Mouse (Mus musculus) stomach, postnatal 0 days (tissue): ENCODE results near the gene Wdr48. TPM values are rescaled to one million over a fixed set of nuclear protein-coding genes. Genes with fewer than 3 reads are reported as not detected.

Experiments used
- ATAC-seq: fragments of 200-750 bp; cut with Nextera tagmentation; 2 replicates; pipeline ENCODE4 v1.8.0; 2017; ENCODE audit not compliant: low FRiP score, low TSS enrichment
- DNase-seq: peaks from one replicate; pipeline ENCODE4 v3.0.0-alpha.2; 2016; ENCODE audit warnings: low spot score
- H3K27ac ChIP-seq: fragments of 300-500 bp; sonication (generic); replicated peaks from 2 replicates; pipeline ENCODE4 v1.5.1; 2014; ENCODE audit warnings: mild to moderate bottlenecking, control low read depth
- H3K27me3 ChIP-seq: fragments of 300-500 bp; sonication (generic); 2 replicates; pipeline ENCODE4 v1.6.1; 2014; ENCODE audit warnings: low read length; ENCODE audit not compliant: control insufficient read depth, insufficient read depth
- H3K36me3 ChIP-seq: fragments of 300-500 bp; sonication (generic); 2 replicates; pipeline ENCODE4 v1.6.1; 2014; ENCODE audit warnings: low read length, mixed read lengths; ENCODE audit not compliant: control insufficient read depth, insufficient read depth
- H3K4me1 ChIP-seq: fragments of 300-500 bp; sonication (generic); replicated peaks from 2 replicates; pipeline ENCODE4 v1.6.1; 2014; ENCODE audit warnings: antibody characterized with exemption; ENCODE audit not compliant: control insufficient read depth, insufficient read depth
- H3K4me2 ChIP-seq: fragments of 300-500 bp; sonication (generic); replicated peaks from 2 replicates; pipeline ENCODE4 v1.6.1; 2014; ENCODE audit warnings: low read depth, mild to moderate bottlenecking, control low read depth, moderate library complexity
- H3K4me3 ChIP-seq: fragments of 300-500 bp; sonication (generic); 2 replicates; pipeline ENCODE4 v1.5.1; 2014; ENCODE audit warnings: low read depth, low read length, control low read depth
- H3K9ac ChIP-seq: fragments of 300-500 bp; sonication (generic); 2 replicates; pipeline ENCODE4 v1.6.1; 2014; ENCODE audit warnings: mild to moderate bottlenecking, low read length, control low read depth, mixed read lengths
- H3K9me3 ChIP-seq: fragments of 300-500 bp; sonication (generic); 2 replicates; pipeline ENCODE4 v1.6.1; 2016; ENCODE audit warnings: low read length; ENCODE audit not compliant: control insufficient read depth
- CTCF ChIP-seq: IDR thresholded peaks from 2 replicates; pipeline ENCODE4 v1.5.1; 2016; ENCODE audit warnings: antibody characterized with exemption, low read depth, mild to moderate bottlenecking, moderate library complexity
- EP300 ChIP-seq: optimal IDR thresholded peaks from 2 replicates; pipeline ENCODE3; 2016; ENCODE audit warnings: antibody characterized with exemption
- WGBS: fragments of 180-500 bp; shearing (Covaris S2); extraction: QIAGEN DNeasy Blood & Tissue Kit; methylation state at CpG from one replicate; pipeline ENCODE4 v1.1.7; 2014; 5-methylcytosine and 5-hydroxymethylcytosine counted together
- polyA plus RNA-seq: library from polyadenylated mRNA; unstranded; fragments of >200 nt; fragmentation: Nextera tagmentation; extraction: Ambion mirVana; gene quantifications from 2 replicates; pipeline ENCODE4 v1.2.1, GENCODE M21; 2015

The Wdr48 gene
- polyA plus RNA-seq, 1 experiment from 2014 or later: 17.2 TPM

DNA sequence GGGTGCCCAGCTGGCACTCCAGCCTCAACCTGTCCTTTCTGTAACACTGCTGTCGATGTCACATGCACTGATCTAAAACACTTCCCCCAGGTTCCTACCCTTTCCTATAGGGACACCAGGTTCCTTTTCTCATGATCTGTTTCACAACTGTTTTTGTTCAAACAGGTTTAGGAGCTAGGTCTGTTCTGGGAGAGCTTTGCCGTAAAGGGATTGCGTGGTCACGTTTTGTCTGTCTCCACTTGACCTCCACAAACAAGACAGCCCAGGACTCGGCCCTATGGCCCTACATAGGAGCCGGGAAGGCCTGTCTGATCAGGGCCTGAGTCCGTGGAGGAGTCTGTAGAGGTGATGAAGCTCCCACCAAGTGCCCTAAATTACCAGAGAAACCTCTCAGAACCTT lies 75.1 kb downstream of the Wdr48 start:
- 73% methylated on average over 7 of the region's 7 CpGs for WGBS
- Histone ChIP-seq H3K36me3 (peaks cover 25% of the 10 kb centered on the region), H3K9ac (no peak overlapping the region), H3K27me3 (no peaks in the 10 kb centered on the region), H3K4me2 (no peak overlapping the region), H3K4me1 (0 out of 2 replicates have a peak, but pooled peaks cover 2% of the 10 kb centered on the region), H3K9me3 (no peaks in the 10 kb centered on the region), H3K4me3 (no peak overlapping the region), H3K27ac (peak overlapping the region; percentile 82)
- DNase-seq: no peak
- TF ChIP-seq CTCF (no peak), EP300 (no peak)
- 0 out of 2 replicates have a peak, but pooled peaks have one; percentile 3 for ATAC-seq

DNA sequence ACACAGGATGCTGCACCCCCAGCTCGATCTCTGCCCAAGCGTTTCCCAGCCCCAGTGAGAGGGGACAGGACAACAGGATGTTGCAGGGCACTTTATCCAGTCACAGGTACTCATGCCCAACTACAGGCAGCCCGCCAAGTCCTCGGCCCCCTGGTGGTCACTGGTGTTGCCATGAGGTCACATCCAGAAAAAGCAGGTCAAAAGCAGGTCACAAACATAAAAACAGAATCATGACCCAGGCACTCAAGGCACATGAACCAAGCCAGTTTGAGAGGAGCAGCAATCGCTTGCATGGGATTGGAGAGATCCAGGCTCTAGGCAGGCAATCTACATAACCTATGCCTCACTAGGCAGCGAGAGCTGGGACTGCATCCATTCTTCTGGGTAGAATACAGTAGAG lies 75.5 kb downstream of the Wdr48 start:
- peak; percentile 22 for ATAC-seq
- TF ChIP-seq EP300 (peak; percentile 2), CTCF (peak; percentile 71)

DNA sequence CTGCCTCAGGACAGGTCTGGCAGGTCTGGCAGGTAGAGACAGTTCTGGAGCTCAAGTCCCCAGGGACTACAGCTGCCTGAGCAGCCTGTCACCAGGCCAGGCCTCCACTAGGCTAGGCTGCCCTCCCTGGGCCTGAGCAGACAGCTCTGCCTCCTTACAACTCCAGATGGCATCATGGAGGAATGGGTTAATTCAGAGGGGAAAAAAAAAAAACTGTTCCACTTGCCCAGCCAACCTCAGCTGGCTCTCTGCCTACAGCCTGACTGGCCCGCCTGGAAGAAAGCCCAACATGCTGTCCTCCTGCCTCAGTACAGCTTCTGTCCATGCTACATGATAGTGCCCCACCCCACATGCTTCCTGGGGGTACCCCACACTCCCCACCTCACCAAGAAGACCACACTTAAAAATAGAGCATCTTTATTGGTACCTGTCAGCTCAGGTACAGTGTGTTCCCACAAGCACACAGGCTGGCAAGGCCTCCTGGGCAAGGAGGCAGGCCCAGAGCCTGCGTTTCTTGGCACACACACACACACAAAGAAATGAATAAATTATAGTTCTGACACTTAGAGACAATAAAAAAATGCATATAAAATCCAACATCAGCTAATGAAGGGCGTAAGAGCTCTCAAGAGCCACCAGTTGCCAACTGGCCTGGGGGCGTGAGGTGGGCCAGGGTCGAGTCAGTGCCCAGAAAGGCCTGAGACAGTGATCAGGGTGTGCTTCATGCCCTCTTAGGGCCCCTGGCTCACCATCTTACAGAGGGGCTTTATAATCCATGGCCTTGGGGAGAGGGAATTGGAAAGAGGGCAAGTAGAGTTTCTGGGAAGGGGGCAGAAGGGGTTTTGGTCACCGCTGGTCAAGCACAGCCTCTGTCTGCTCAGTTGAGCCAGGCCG lies 76.3 kb downstream of the Wdr48 start:
- 0 out of 2 replicates have a peak overlapping the region, but pooled peaks have one; percentile 38 for H3K9ac ChIP-seq
- no peaks in the 10 kb centered on the region for H3K27me3 ChIP-seq
- H3K4me1 ChIP-seq: 0 out of 2 replicates have a peak, but pooled peaks cover 2% of the 10 kb centered on the region
- 64% methylated on average over 7 of the region's 7 CpGs for WGBS
- no peak for DNase-seq
- ATAC-seq: peak; percentile 55
- H3K36me3 ChIP-seq: peaks cover 25% of the 10 kb centered on the region
- no peaks in the 10 kb centered on the region for H3K9me3 ChIP-seq
- no peak overlapping the region for H3K4me3 ChIP-seq
- TF ChIP-seq CTCF (no peak), EP300 (peak; percentile 55)
- no peak overlapping the region for H3K4me2 ChIP-seq
- H3K27ac ChIP-seq: peak overlapping the region; percentile 82

More for the DNA sequence above, 75.5 kb downstream of the Wdr48 start:
- H3K27ac ChIP-seq: peak overlapping the region; percentile 82
- no peak overlapping the region for H3K4me2 ChIP-seq
- no peaks in the 10 kb centered on the region for H3K27me3 ChIP-seq
- no peak overlapping the region for H3K4me3 ChIP-seq
- no peaks in the 10 kb centered on the region for H3K9me3 ChIP-seq
- DNase-seq: peak; percentile 68
- 45% methylated on average over 6 of the region's 6 CpGs for WGBS
- H3K9ac ChIP-seq: 0 out of 2 replicates have a peak overlapping the region, but pooled peaks have one; percentile 38
- 0 out of 2 replicates have a peak, but pooled peaks cover 2% of the 10 kb centered on the region for H3K4me1 ChIP-seq
- peaks cover 25% of the 10 kb centered on the region for H3K36me3 ChIP-seq

- Histone ChIP-seq H3K4me1 (0 out of 2 replicates have a peak, but pooled peaks cover 3% of the 10 kb centered on the region), H3K9me3 (no peaks in the 10 kb centered on the region), H3K27ac (no peak overlapping the region), H3K9ac (no peak overlapping the region), H3K4me2 (no peak overlapping the region), H3K4me3 (no peak overlapping the region), H3K36me3 (peaks cover 25% of the 10 kb centered on the region), H3K27me3 (no peaks in the 10 kb centered on the region)
- WGBS: 92% methylated on average over 10 of the region's 10 CpGs
- DNase-seq (no peak), ATAC-seq (no peak)
- TF ChIP-seq EP300 (no peak), CTCF (no peak)
Measured at GRCm38 (mm10) chr9:119972166-119972565, 77.5 kb downstream of the Wdr48 start.

DNA sequence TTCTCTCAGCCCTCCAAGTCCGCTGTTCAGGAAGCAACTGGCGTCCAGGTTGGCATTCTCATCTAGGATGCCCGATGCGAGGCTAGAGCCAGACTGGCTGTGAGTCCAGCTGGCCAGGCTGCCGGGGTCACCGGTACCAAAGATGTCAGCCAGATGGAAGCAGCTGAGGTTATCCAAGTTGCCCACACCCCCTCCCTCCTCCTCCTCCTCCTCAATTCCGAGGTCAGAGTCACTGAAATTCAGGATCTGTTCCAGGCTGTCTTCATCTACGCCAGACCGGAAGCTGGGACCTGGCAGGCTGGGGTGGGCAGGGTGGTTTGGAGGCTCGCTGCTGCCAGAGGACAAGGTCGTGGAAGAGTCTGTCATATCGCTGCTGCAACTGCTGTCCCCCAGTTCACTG lies 77.9 kb downstream of the Wdr48 start:
- 87% methylated on average over 12 of the region's 12 CpGs for WGBS
- DNase-seq: no peak
- ATAC-seq: no peak
- TF ChIP-seq CTCF (no peak), EP300 (no peak)
- Histone ChIP-seq H3K27me3 (no peaks in the 10 kb centered on the region), H3K36me3 (peaks cover 25% of the 10 kb centered on the region), H3K9ac (no peak overlapping the region), H3K4me1 (0 out of 2 replicates have a peak, but pooled peaks cover 7% of the 10 kb centered on the region), H3K4me3 (no peak overlapping the region), H3K27ac (no peak overlapping the region), H3K9me3 (no peaks in the 10 kb centered on the region), H3K4me2 (no peak overlapping the region)

DNA sequence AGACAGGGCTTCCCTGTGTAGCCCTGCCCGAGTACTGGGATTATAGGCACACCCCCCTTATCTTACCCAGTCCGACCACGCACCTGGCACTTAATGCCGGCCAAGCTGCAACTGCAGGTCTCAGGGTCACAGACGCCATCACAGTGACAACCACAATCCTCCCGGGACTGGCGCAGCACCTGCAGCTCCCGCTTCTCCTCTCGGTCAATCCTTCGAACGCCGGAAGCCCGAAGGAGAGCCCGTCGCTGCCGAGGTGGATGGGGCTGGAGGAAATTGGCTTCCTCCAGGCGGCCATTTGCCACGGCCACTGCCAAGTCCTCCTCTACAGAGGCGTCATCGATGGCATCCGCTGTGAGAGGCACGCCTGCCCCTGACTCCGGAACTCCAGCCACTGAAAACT lies 78.6 kb downstream of the Wdr48 start:
- WGBS: 88% methylated on average over 23 of the region's 23 CpGs
- Histone ChIP-seq H3K36me3 (peaks cover 25% of the 10 kb centered on the region), H3K4me2 (no peak overlapping the region), H3K4me3 (no peak overlapping the region), H3K4me1 (0 out of 2 replicates have a peak, but pooled peaks cover 11% of the 10 kb centered on the region), H3K9ac (no peak overlapping the region), H3K9me3 (no peaks in the 10 kb centered on the region), H3K27ac (no peak overlapping the region), H3K27me3 (no peaks in the 10 kb centered on the region; the same call in 1 of the 2 replicates)
- DNase-seq (no peak), ATAC-seq (no peak)
- no peak for TF ChIP-seq EP300
- TF ChIP-seq CTCF: no peak
